Mouse (Mus musculus): ENCODE measurements around the gene H1f0. TPM values are rescaled to one million over a fixed set of nuclear protein-coding genes. Genes with fewer than 3 reads are reported as not detected.

The H1f0 gene
- total and polyA plus RNA-seq, 3 experiments, result 33.5 to 213 (median 46.8) TPM

DNA sequence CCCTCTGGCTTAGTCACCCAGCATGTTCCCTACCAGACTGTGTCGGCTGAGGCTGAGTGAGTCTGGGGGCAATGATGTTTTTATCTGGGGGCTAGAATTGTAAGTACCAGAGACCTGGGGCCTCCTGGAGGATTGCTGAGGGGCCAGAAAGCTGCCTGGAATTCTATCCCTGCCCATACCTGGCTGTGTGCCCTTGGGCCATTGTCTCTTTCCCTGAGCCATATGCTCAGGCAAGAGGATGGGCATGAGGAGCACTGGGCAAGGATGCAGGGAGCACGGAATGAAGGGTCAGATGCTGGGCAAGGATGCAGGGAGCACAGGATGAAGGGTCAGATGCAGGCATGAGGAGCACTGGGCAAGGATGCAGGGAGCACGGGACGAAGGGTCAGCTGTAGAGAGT, 48.2 kb upstream of the H1f0 start:
- no peak for DNase-seq (ENCODE audit: low read depth, low spot score)
- no peak overlapping the region for H3K9ac ChIP-seq (ENCODE audit: control insufficient read depth, low read depth, low read length, poor library complexity, severe bottlenecking)
- no peak overlapping the region for H3K27ac ChIP-seq (ENCODE audit: control insufficient read depth, low read depth, low read length)
- TF ChIP-seq TCF12 (IDR thresholded peaks at IDR 0.05; ENCODE audit: low read depth, low read length), result no peak
- TF ChIP-seq CHD1 (IDR thresholded peaks at IDR 0.05; ENCODE audit: low read depth, low read length), result no peak
- no peak for TF ChIP-seq RCOR1 (IDR thresholded peaks at IDR 0.05; ENCODE audit: low read depth, low read length)
- no peak for TF ChIP-seq RAD21 (IDR thresholded peaks at IDR 0.05; ENCODE audit: low read depth, low read length)
- no peak for TF ChIP-seq MAFK (IDR thresholded peaks at IDR 0.05; ENCODE audit: borderline replicate concordance, low read depth, low read length)
- no peak for TF ChIP-seq EP300 (IDR thresholded peaks at IDR 0.05; ENCODE audit: low read depth in 1 of 2, low read length in 2 of 2)
- no peak for TF ChIP-seq TAL1 (IDR thresholded peaks at IDR 0.05; ENCODE audit: low read length)
- no peak for TF ChIP-seq ZMIZ1 (IDR thresholded peaks at IDR 0.05; ENCODE audit: low read depth, low read length)
- no peak for TF ChIP-seq E2F4 (IDR thresholded peaks at IDR 0.05; ENCODE audit: borderline replicate concordance, low read depth, low read length)
- no peak for TF ChIP-seq SIN3A (IDR thresholded peaks at IDR 0.05; ENCODE audit: low read length)
- TF ChIP-seq ETS1 (IDR thresholded peaks at IDR 0.05; ENCODE audit: low read depth, low read length), result no peak
- no peak for TF ChIP-seq MAZ (IDR thresholded peaks at IDR 0.05; ENCODE audit: low read depth, low read length)
- TF ChIP-seq SMC3 (IDR thresholded peaks at IDR 0.05; ENCODE audit: low read depth, low read length), result no peak
- no peak for TF ChIP-seq BHLHE40 (IDR thresholded peaks at IDR 0.05; ENCODE audit: borderline replicate concordance, low read depth, low read length)
- TF ChIP-seq ELF1 (IDR thresholded peaks at IDR 0.05; ENCODE audit: low read depth, low read length), result no peak
- TF ChIP-seq GABPA (IDR thresholded peaks at IDR 0.05; ENCODE audit: low read depth, low read length), result no peak
- no peak for TF ChIP-seq ZC3H11A (IDR thresholded peaks at IDR 0.05; ENCODE audit: low read depth, low read length)
- TF ChIP-seq GATA1 (IDR thresholded peaks at IDR 0.05; ENCODE audit: low read depth, low read length), result no peak
- TF ChIP-seq JUND (IDR thresholded peaks at IDR 0.05; ENCODE audit: low read depth, low read length), result no peak
- no peak for TF ChIP-seq MXI1 (IDR thresholded peaks at IDR 0.05; ENCODE audit: low read depth, low read length)
- peaks cover 2 to 14% of the 10 kb centered on the region in 2 experiments for H3K4me1 ChIP-seq (ENCODE audit: control insufficient read depth in 1 of 2, insufficient read depth in 2 of 2, low read length in 2 of 2)
- H3K79me2 ChIP-seq (ENCODE audit: control insufficient read depth, insufficient read depth, low read length, poor library complexity), result peaks cover 4% of the 10 kb centered on the region; the same call in 1 of the 2 replicates
- H3K9me3 ChIP-seq (replicated peaks; ENCODE audit: insufficient read depth, low read length), result no peaks in the 10 kb centered on the region
- H3K27me3 ChIP-seq (ENCODE audit: control insufficient read depth in 1 of 2, insufficient read depth in 2 of 2, low read length in 2 of 2), result no peaks in the 10 kb centered on the region
- peaks cover 0 to 5% of the 10 kb centered on the region in 2 experiments; a peak in 2 of 4 replicates for H3K36me3 ChIP-seq (ENCODE audit: control insufficient read depth in 1 of 2, insufficient read depth in 2 of 2, low read length in 2 of 2)
- H3K4me3 ChIP-seq (ENCODE audit: control insufficient read depth in 1 of 2, insufficient read depth in 1 of 2, low read depth in 2 of 2, low read length in 2 of 2), result no peak overlapping the region

DNA sequence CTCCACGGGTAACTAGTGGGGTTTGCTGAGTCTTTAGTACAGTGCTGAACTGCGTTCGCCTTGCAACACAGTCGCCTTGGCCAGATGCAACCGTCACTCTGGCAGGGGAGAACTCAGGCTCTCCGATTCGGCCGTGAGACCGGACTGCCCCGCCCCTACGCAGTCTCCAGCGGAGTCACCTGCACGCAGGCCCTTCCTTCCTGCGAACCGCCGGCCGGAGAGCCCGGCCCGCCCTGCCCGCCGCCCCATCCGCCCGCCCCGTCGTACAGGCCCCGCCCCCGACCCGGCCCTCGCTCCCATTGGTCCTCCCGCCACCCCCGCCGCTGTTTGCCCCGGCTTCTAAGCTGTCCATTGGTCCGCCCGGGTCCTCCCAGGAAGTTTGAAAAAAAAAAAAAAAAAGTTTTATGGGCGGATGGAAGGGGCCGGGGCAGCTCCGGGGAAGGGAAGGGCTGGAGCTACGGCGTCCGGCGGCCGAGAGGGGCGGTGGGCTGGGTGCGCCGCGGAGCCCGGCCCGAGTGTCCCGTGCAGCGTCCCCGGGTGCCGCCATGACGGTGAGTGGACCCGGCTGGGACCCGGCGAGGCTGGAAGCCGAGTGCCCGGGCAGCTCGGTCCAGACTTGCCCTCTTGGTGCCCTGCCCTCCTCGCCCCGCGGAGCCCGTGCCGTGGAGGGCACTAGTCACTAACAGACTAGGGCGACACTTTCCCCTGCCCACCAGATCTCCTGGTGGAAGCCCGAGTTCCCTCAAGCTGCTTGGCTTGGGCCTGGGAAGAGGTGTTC, 45.4 kb upstream of the H1f0 start:
- DNase-seq (ENCODE audit: low read depth, low spot score), result peak; percentile 94
- Histone ChIP-seq H3K4me1 (ENCODE audit: control insufficient read depth in 1 of 2, insufficient read depth in 2 of 2, low read length in 2 of 2) (peaks cover 2 to 14% of the 10 kb centered on the region in 2 experiments), H3K36me3 (ENCODE audit: control insufficient read depth in 1 of 2, insufficient read depth in 2 of 2, low read length in 2 of 2) (peaks cover 0 to 5% of the 10 kb centered on the region in 2 experiments; a peak in 2 of 4 replicates), H3K9ac (ENCODE audit: control insufficient read depth, low read depth, low read length, poor library complexity, severe bottlenecking) (peak overlapping the region; percentile 80), H3K4me3 (ENCODE audit: control insufficient read depth in 1 of 2, insufficient read depth in 1 of 2, low read depth in 2 of 2, low read length in 2 of 2) (peak overlapping the region; percentile 75 to 85), H3K79me2 (ENCODE audit: control insufficient read depth, insufficient read depth, low read length, poor library complexity) (peaks cover 4% of the 10 kb centered on the region; the same call in 1 of the 2 replicates), H3K9me3 (replicated peaks; ENCODE audit: insufficient read depth, low read length) (no peaks in the 10 kb centered on the region), H3K27me3 (ENCODE audit: control insufficient read depth in 1 of 2, insufficient read depth in 2 of 2, low read length in 2 of 2) (no peaks in the 10 kb centered on the region), H3K27ac (ENCODE audit: control insufficient read depth, low read depth, low read length) (peak overlapping the region; percentile 87)
- TF ChIP-seq CHD2 (IDR thresholded peaks at IDR 0.05; ENCODE audit: low read length), result no peak
- 0 out of 2 replicates have a peak, but pooled peaks have one; percentile 32 for TF ChIP-seq MYB (IDR thresholded peaks at IDR 0.05; ENCODE audit: low read depth, low read length)
- peak; percentile 74 for TF ChIP-seq HCFC1 (IDR thresholded peaks at IDR 0.05; ENCODE audit: low read depth, low read length)
- peak; percentile 30; the same call in 1 of the 2 replicates for TF ChIP-seq MAZ (IDR thresholded peaks at IDR 0.05; ENCODE audit: low read depth, low read length)
- no peak; the same call in 1 of the 2 replicates for TF ChIP-seq MXI1 (IDR thresholded peaks at IDR 0.05; ENCODE audit: low read depth, low read length)
- peak; percentile 69 to 86 for TF ChIP-seq POLR2A (IDR thresholded peaks at IDR 0.05; ENCODE audit: control insufficient read depth in 1 of 2, insufficient read depth in 1 of 2, low read depth in 1 of 2, low read length in 2 of 2, poor library complexity in 1 of 2)
- TF ChIP-seq ZNF384 (IDR thresholded peaks at IDR 0.05; ENCODE audit: low read depth, low read length), result peak; percentile 98
- peak; percentile 49; the same call in 1 of the 2 replicates for TF ChIP-seq TBP (IDR thresholded peaks at IDR 0.05; ENCODE audit: low read depth, low read length)
- TF ChIP-seq EP300 (IDR thresholded peaks at IDR 0.05; ENCODE audit: low read depth in 1 of 2, low read length in 2 of 2), result no peak
- peak; percentile 71 for TF ChIP-seq NELFE (IDR thresholded peaks at IDR 0.05; ENCODE audit: low read depth, low read length)
- peak; percentile 65 for TF ChIP-seq SIN3A (IDR thresholded peaks at IDR 0.05; ENCODE audit: low read length)
- peak; percentile 57 for TF ChIP-seq NRF1 (IDR thresholded peaks at IDR 0.05; ENCODE audit: insufficient read depth, low read depth, low read length, poor library complexity, severe bottlenecking)
- no peak for TF ChIP-seq E2F4 (IDR thresholded peaks at IDR 0.05; ENCODE audit: borderline replicate concordance, low read depth, low read length)
- no peak for TF ChIP-seq SMC3 (IDR thresholded peaks at IDR 0.05; ENCODE audit: low read depth, low read length)
- TF ChIP-seq ZMIZ1 (IDR thresholded peaks at IDR 0.05; ENCODE audit: low read depth, low read length), result peak; percentile 80
- no peak for TF ChIP-seq BHLHE40 (IDR thresholded peaks at IDR 0.05; ENCODE audit: borderline replicate concordance, low read depth, low read length)
- peak; percentile 75; the same call in 1 of the 2 replicates for TF ChIP-seq POLR2AphosphoS2 (IDR thresholded peaks at IDR 0.05; ENCODE audit: low read length)
- TF ChIP-seq ZC3H11A (IDR thresholded peaks at IDR 0.05; ENCODE audit: low read depth, low read length), result no peak

Measured in MEL (cell line).